Comparison of ENCODE assay signal across 10 mouse cellular contexts in genomic region chr17:7269151-7269806, GRCm38 (mm10). TPM values are rescaled to one million over a fixed set of nuclear protein-coding genes. Genes with fewer than 3 reads are reported as not detected.
A peak's percentile ranks its signal among the peaks of the same experiment; 100 is the strongest.
DNase-seq lines count a peak whose midpoint lies in the region; ATAC-seq and TF ChIP-seq lines count a peak whose summit lies in the region.
"Had no signal": no experiment of that assay in that cellular context is flagged by ENCODE, and none has a peak within 500 bp of the region (broad histone marks: within the 10 kb centered on the region; RNA-seq: fewer than 3 reads in every experiment).

No protein-coding gene starts in this region.

- TF ChIP-seq EP300 in heart, adult 2 months (IDR thresholded peaks at IDR 0.05; ENCODE audit: insufficient read depth, low read depth, low read length): 0 out of 2 replicates have a peak, but pooled peaks have one; percentile 54

- H3K4me2 ChIP-seq in kidney, embryonic 16.5 days (replicated peaks; ENCODE audit: low read depth, low read length): no peak overlapping the region
- no peak overlapping the region for H3K4me2 ChIP-seq in hindbrain, embryonic 14.5 days (replicated peaks)
- no peak overlapping the region for H3K4me2 ChIP-seq in forebrain, embryonic 14.5 days (ENCODE audit: low read length)

- H3K79me2 ChIP-seq in heart, adult 2 months (replicated peaks; ENCODE audit: control insufficient read depth, insufficient read depth, low read length): no peaks in the 10 kb centered on the region

- H3K27ac ChIP-seq in kidney, embryonic 16.5 days (ENCODE audit: low read length): peak overlapping the region; percentile 32; the same call in 1 of the 2 replicates
- no peak overlapping the region; the same call in 1 of the 2 replicates for H3K27ac ChIP-seq in heart, adult 2 months
- H3K27ac ChIP-seq in hindbrain, embryonic 14.5 days: peak overlapping the region; percentile 57
- H3K27ac ChIP-seq in forebrain, embryonic 14.5 days (ENCODE audit: low read depth, low read length): no peak overlapping the region

- H3K9ac ChIP-seq in kidney, embryonic 16.5 days (replicated peaks; ENCODE audit: low read length): no peak overlapping the region
- H3K9ac ChIP-seq in heart, adult 2 months (ENCODE audit: low read depth, low read length): no peak overlapping the region
- peak overlapping the region; percentile 31; the same call in 1 of the 2 replicates for H3K9ac ChIP-seq in hindbrain, embryonic 14.5 days
- no peak overlapping the region for H3K9ac ChIP-seq in forebrain, embryonic 14.5 days (ENCODE audit: low read length)

- intact Hi-C loops in heart, adult 2 months (cut with DNase I): loop anchor here (5.0 kb wide), 1 partner anchor 92 kb away; no protein-coding TSS in a partner anchor

- no peak for DNase-seq in kidney, adult 8-10 months
- DNase-seq in heart, adult 2 months: peak in 1 of 2 experiments; percentile 39
- no peak for DNase-seq in hindbrain, embryonic 14.5 days (ENCODE audit: low spot score)
- peak; percentile 18 for DNase-seq in lung, postnatal 36 days
- no peak for DNase-seq in cerebellum, adult 18-20 months
- no peak for DNase-seq in forebrain, embryonic 14.5 days (ENCODE audit: low spot score)

- no peak for TF ChIP-seq POLR2A in heart, adult 2 months (IDR thresholded peaks at IDR 0.05; ENCODE audit: insufficient read depth, low read depth, low read length)

- TF ChIP-seq CTCF in heart, adult 2 months (IDR thresholded peaks at IDR 0.05): no peak

- 46% methylated on average over 12 of the region's 12 CpGs for WGBS in kidney, embryonic 16.5 days
- WGBS in heart, adult 2 months: 27% methylated on average over 12 of the region's 12 CpGs
- WGBS in hindbrain, embryonic 14.5 days: 57% methylated on average over 12 of the region's 12 CpGs
- 76% methylated on average over 12 of the region's 12 CpGs for WGBS in forebrain, embryonic 14.5 days

- H3K27me3 ChIP-seq in kidney, embryonic 16.5 days (ENCODE audit: insufficient read depth, low read length): no peaks in the 10 kb centered on the region
- no peaks in the 10 kb centered on the region for H3K27me3 ChIP-seq in heart, adult 2 months (ENCODE audit: control insufficient read depth, insufficient read depth, low read length)
- no peaks in the 10 kb centered on the region for H3K27me3 ChIP-seq in hindbrain, embryonic 14.5 days (ENCODE audit: control insufficient read depth, insufficient read depth, low read length)
- H3K27me3 ChIP-seq in forebrain, embryonic 14.5 days (replicated peaks; ENCODE audit: control insufficient read depth, insufficient read depth, low read length): no peaks in the 10 kb centered on the region

- no peak overlapping the region for H3K4me3 ChIP-seq in kidney, embryonic 16.5 days (ENCODE audit: low read length)
- no peak overlapping the region for H3K4me3 ChIP-seq in heart, adult 2 months
- H3K4me3 ChIP-seq in hindbrain, embryonic 14.5 days (replicated peaks; ENCODE audit: low read length): no peak overlapping the region
- H3K4me3 ChIP-seq in forebrain, embryonic 14.5 days (ENCODE audit: low read depth, low read length): no peak overlapping the region
- H3K4me3 ChIP-seq: erythroblast, embryonic 14.5 days had no signal

- H3K4me1 ChIP-seq in kidney, embryonic 16.5 days (ENCODE audit: insufficient read depth, low read length): peaks cover 54% of the 10 kb centered on the region
- peaks cover 21% of the 10 kb centered on the region for H3K4me1 ChIP-seq in heart, adult 2 months (ENCODE audit: control insufficient read depth, insufficient read depth, low read length)
- peaks cover 26% of the 10 kb centered on the region for H3K4me1 ChIP-seq in hindbrain, embryonic 14.5 days (replicated peaks; ENCODE audit: control insufficient read depth, insufficient read depth, low read length)
- H3K4me1 ChIP-seq in forebrain, embryonic 14.5 days (ENCODE audit: control insufficient read depth, insufficient read depth, low read length): peaks cover 25% of the 10 kb centered on the region

- no peaks in the 10 kb centered on the region for H3K9me3 ChIP-seq in kidney, embryonic 16.5 days (ENCODE audit: low read length)
- H3K9me3 ChIP-seq in hindbrain, embryonic 14.5 days (ENCODE audit: control insufficient read depth, low read length): no peaks in the 10 kb centered on the region
- no peaks in the 10 kb centered on the region for H3K9me3 ChIP-seq in forebrain, embryonic 14.5 days (replicated peaks; ENCODE audit: control insufficient read depth, low read length)

- no peaks in the 10 kb centered on the region for H3K36me3 ChIP-seq in kidney, embryonic 16.5 days (ENCODE audit: insufficient read depth, low read length)
- no peaks in the 10 kb centered on the region for H3K36me3 ChIP-seq in heart, adult 2 months (ENCODE audit: control insufficient read depth, insufficient read depth, low read length)
- H3K36me3 ChIP-seq in hindbrain, embryonic 14.5 days (replicated peaks; ENCODE audit: control insufficient read depth, insufficient read depth): 0 out of 2 replicates have a peak, but pooled peaks cover 4% of the 10 kb centered on the region
- no peaks in the 10 kb centered on the region for H3K36me3 ChIP-seq in forebrain, embryonic 14.5 days (ENCODE audit: control insufficient read depth, insufficient read depth, low read length)

- ATAC-seq in kidney, embryonic 16.5 days (ENCODE audit: low FRiP score, low TSS enrichment): no peak
- ATAC-seq in hindbrain, embryonic 14.5 days (ENCODE audit: low FRiP score): no peak
- ATAC-seq in inflammation-experienced regulatory T-cells, adult 6 months: no peak
- no peak for ATAC-seq in forebrain, embryonic 14.5 days

RNA-seq across cellular contexts. Expression of gene Tcp10a, which starts 55.2 kb away (rescaled TPM):
- not detected in 2 replicates for polyA plus RNA-seq in kidney, embryonic 16.5 days (2015; fragmentation: Nextera tagmentation; extraction: Ambion mirVana)
- not detected for total RNA-seq in heart, adult 2 months (2021)
- polyA plus RNA-seq in heart, adult 2 months (2012; rRNA removed): 0.18 and 0.41 TPM in 2 replicates
- not detected in 2 replicates for polyA plus RNA-seq in hindbrain, embryonic 14.5 days (2014; fragmentation: Nextera tagmentation; extraction: Ambion mirVana)
- polyA plus RNA-seq in inflammation-experienced regulatory T-cells, adult 6 months (2017; shearing (Covaris generic)): not detected
- not detected in 2 replicates for polyA plus RNA-seq in forebrain, embryonic 14.5 days (2014; fragmentation: Nextera tagmentation; extraction: Ambion mirVana)
- total RNA-seq: hematopoietic stem cell, adult 5-6 weeks had no signal
- polyA plus RNA-seq: erythroblast, embryonic 14.5 days had no signal

Comparison
In these comparisons a context has a peak if more than half of its experiments do, and no peak if none do; other contexts are left out.
1. H3K27ac ChIP-seq: peak in kidney, embryonic 16.5 days (single experiment) and hindbrain, embryonic 14.5 days (single experiment); none in heart, adult 2 months (single experiment) and forebrain, embryonic 14.5 days (single experiment).